Mouse (Mus musculus) left cerebral cortex, adult 11 months (tissue): ENCODE data around the gene Ctdnep1.

ENCODE experiments used
- DNase-seq: peaks from one replicate; pipeline ENCODE4 v3.0.0; 2022; ENCODE audit warnings: low spot score

Gene Ctdnep1

GRCm38 (mm10) chr11:69981141-69981762, at the start of gene Ctdnep1:
Gene Ctdnep1, plus strand, starts transcription at chr11:69981156.
- DNase-seq = no peak

- no peak for DNase-seq
These were observed 49.2 kb upstream of the Ctdnep1 start for GRCm38 (mm10) chr11:69931769-69932168.

GRCm38 (mm10) chr11:69932254-69932653, 48.7 kb upstream of the Ctdnep1 start:
- no peak for DNase-seq

- DNase-seq = no peak
These were observed 47.9 kb upstream of the Ctdnep1 start for GRCm38 (mm10) chr11:69933066-69933465.

GRCm38 (mm10) chr11:69934169-69934568, 46.8 kb upstream of the Ctdnep1 start:
- DNase-seq = no peak

GRCm38 (mm10) chr11:69934681-69935080, 46.3 kb upstream of the Ctdnep1 start:
- no peak for DNase-seq

- DNase-seq = peak; percentile 73
These were observed 45.6 kb upstream of the Ctdnep1 start, which contains the start of gene Ybx2 for GRCm38 (mm10) chr11:69935137-69935879. Gene Ybx2, plus strand, starts transcription at chr11:69935796.

- DNase-seq = no peak
These were observed 44.8 kb upstream of the Ctdnep1 start for GRCm38 (mm10) chr11:69936156-69936555.

GRCm38 (mm10) chr11:69936714-69937347, 44.1 kb upstream of the Ctdnep1 start:
- DNase-seq = no peak

GRCm38 (mm10) chr11:69937385-69937784, 43.6 kb upstream of the Ctdnep1 start:
- no peak for DNase-seq

GRCm38 (mm10) chr11:69937834-69938233, 43.1 kb upstream of the Ctdnep1 start:
- no peak for DNase-seq

GRCm38 (mm10) chr11:69938401-69938979, 42.5 kb upstream of the Ctdnep1 start:
- DNase-seq = no peak

- DNase-seq = no peak
These were observed 41.8 kb upstream of the Ctdnep1 start for GRCm38 (mm10) chr11:69939181-69939580.

- no peak for DNase-seq
These were observed 41.2 kb upstream of the Ctdnep1 start for GRCm38 (mm10) chr11:69939731-69940130.

GRCm38 (mm10) chr11:69940962-69941361, 40.0 kb upstream of the Ctdnep1 start:
- DNase-seq = no peak

GRCm38 (mm10) chr11:69945216-69945615, 35.7 kb upstream of the Ctdnep1 start:
- DNase-seq = no peak

GRCm38 (mm10) chr11:69945997-69946891, 34.7 kb upstream of the Ctdnep1 start:
- no peak for DNase-seq

- no peak for DNase-seq
These were observed 33.5 kb upstream of the Ctdnep1 start for GRCm38 (mm10) chr11:69947337-69948065.

- DNase-seq = no peak
These were observed 32.7 kb upstream of the Ctdnep1 start, which contains the start of gene Slc2a4 for GRCm38 (mm10) chr11:69948066-69948762. Gene Slc2a4, minus strand, starts transcription at chr11:69948188.

GRCm38 (mm10) chr11:69948763-69949150, 32.2 kb upstream of the Ctdnep1 start:
- DNase-seq = peak; percentile 58
